Mouse (Mus musculus) cerebellum, adult 2 months (tissue): Measurements from ENCODE around the gene Pald1. TPM values are rescaled to one million over a fixed set of nuclear protein-coding genes. Genes with fewer than 3 reads are reported as not detected.

Source experiments
- DNase-seq, 2 experiments: peaks; one replicate each; pipeline ENCODE4 v3.0.0; 2021
- H3K27ac ChIP-seq: fragments of 200-500 bp; 2 replicates; pipeline ENCODE4 v1.5.1; 2012; ENCODE audit warnings: low read length, control low read depth, inconsistent platforms; ENCODE audit not compliant: insufficient read depth
- H3K27me3 ChIP-seq: fragments of 200-500 bp; 2 replicates; pipeline ENCODE4 v1.6.1; 2012; ENCODE audit warnings: inconsistent platforms, mild to moderate bottlenecking, low read length, moderate library complexity; ENCODE audit not compliant: control insufficient read depth, insufficient read depth
- H3K4me1 ChIP-seq: fragments of 200-500 bp; 2 replicates; pipeline ENCODE4 v1.6.1; 2011; ENCODE audit warnings: low read length; ENCODE audit not compliant: control insufficient read depth, insufficient read depth
- H3K4me3 ChIP-seq: fragments of 200-500 bp; replicated peaks from 2 replicates; pipeline ENCODE3; 2011; ENCODE audit warnings: mild to moderate bottlenecking, low read depth, low read length, control low read depth; ENCODE audit not compliant: insufficient read depth
- CTCF ChIP-seq: fragments of 200-500 bp; IDR thresholded peaks from 2 replicates; pipeline ENCODE4 v1.5.1; 2011; ENCODE audit warnings: low read depth, mild to moderate bottlenecking, control low read depth, low read length, moderate library complexity, borderline replicate concordance; ENCODE audit not compliant: insufficient read depth
- POLR2A ChIP-seq: fragments of 200-500 bp; IDR thresholded peaks from 2 replicates; pipeline ENCODE4 v1.6.1; 2011; ENCODE audit warnings: low read length, control low read depth, borderline replicate concordance; ENCODE audit not compliant: insufficient read depth
- WGBS: fragments of 180-500 bp; shearing (Covaris S2); methylation state at CpG from one replicate; pipeline ENCODE4 v1.1.7; 2018; 5-methylcytosine and 5-hydroxymethylcytosine counted together
- polyA plus RNA-seq: library from polyadenylated mRNA; depleted of rRNA; stranded (reverse); fragments of >200 nt; gene quantifications from 2 replicates; pipeline ENCODE4 v1.2.3, GENCODE M21; 2012

Gene Pald1
- polyA plus RNA-seq, 1 experiment, result 15.5 TPM

GRCm38 (mm10) chr10:61415890-61416289 lies 32.6 kb upstream of the Pald1 start:
- Histone ChIP-seq H3K4me3 (no peak overlapping the region), H3K27ac (no peak overlapping the region), H3K27me3 (peaks cover 1% of the 10 kb centered on the region; the same call in 1 of the 2 replicates), H3K4me1 (no peaks in the 10 kb centered on the region; the same call in 1 of the 2 replicates)
- WGBS, result 37% methylated on average over 8 of the region's 8 CpGs
- TF ChIP-seq POLR2A (no peak), CTCF (no peak)
- DNase-seq, result no peak

DNA sequence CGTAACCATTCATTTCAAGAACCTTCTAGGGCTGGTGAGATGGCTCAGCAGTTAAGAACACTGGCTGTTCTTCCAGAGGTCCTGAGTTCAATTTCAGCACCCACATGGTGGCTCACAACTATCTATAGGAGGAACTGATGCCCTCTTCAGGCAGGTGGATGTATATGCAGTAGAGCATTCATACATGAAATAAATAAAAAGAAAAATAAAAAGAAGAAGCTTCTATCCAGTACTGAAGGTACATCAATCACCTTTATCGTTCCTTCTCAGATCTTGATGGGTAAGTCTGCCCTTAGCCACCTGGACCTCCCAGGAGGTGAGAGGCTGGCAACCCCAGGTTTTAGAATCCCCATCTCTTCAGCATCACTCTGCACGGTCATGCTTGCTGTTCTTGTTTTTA lies 31.9 kb upstream of the Pald1 start:
- WGBS, result 82% methylated on average over 3 of the region's 3 CpGs
- H3K27me3 ChIP-seq, result peaks cover 1% of the 10 kb centered on the region; the same call in 1 of the 2 replicates
- H3K4me3 ChIP-seq, result no peak overlapping the region
- no peaks in the 10 kb centered on the region; the same call in 1 of the 2 replicates for H3K4me1 ChIP-seq
- H3K27ac ChIP-seq, result no peak overlapping the region
- no peak for DNase-seq
- TF ChIP-seq POLR2A (no peak), CTCF (no peak)

DNA sequence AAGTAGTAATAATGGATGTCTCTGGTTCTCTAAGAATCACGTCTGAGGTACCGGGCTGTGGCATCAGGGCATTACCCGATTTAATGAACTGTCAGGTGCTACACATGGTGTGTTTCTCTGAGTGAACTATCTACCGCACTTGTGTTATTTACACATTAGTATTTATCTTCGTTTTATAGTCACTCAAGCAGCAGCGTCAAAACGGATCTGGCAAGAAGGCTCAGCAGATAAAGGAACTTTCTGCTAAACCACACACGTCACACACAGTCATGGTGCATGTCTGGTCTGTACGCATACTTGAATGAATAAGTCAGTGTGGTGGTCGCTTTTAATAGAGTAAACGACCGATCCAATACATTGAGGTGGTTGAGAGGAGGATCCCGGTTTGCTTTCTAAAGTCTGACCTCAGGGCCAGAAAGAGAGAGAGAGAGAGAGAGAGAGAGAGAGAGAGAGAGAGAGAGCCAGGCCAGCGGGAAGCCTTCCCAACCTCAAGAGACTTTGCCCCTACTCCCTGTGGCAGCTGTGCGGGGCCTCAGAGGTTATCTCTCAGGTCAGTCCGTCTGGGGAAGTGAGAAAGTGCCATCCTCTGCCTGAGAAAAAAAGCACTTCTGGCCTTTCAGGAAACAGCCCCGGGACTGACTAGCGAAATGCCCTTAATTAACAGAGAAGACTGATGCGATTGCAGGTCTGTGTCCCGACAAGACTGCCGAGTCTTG lies 29.7 kb upstream of the Pald1 start:
- H3K4me3 ChIP-seq, result no peak overlapping the region
- no peaks in the 10 kb centered on the region; the same call in 1 of the 2 replicates for H3K27me3 ChIP-seq
- H3K4me1 ChIP-seq, result no peaks in the 10 kb centered on the region
- no peak overlapping the region for H3K27ac ChIP-seq
- no peak for TF ChIP-seq POLR2A
- TF ChIP-seq CTCF, result no peak
- 73% methylated on average over 21 of the region's 21 CpGs for WGBS
- no peak for DNase-seq

GRCm38 (mm10) chr10:61410193-61410592 lies 26.9 kb upstream of the Pald1 start:
- no peak for TF ChIP-seq POLR2A
- no peak for TF ChIP-seq CTCF
- Histone ChIP-seq H3K4me1 (no peaks in the 10 kb centered on the region), H3K27me3 (no peaks in the 10 kb centered on the region), H3K4me3 (no peak overlapping the region), H3K27ac (no peak overlapping the region)
- DNase-seq, result no peak
- 48% methylated on average over 9 of the region's 9 CpGs for WGBS

DNA sequence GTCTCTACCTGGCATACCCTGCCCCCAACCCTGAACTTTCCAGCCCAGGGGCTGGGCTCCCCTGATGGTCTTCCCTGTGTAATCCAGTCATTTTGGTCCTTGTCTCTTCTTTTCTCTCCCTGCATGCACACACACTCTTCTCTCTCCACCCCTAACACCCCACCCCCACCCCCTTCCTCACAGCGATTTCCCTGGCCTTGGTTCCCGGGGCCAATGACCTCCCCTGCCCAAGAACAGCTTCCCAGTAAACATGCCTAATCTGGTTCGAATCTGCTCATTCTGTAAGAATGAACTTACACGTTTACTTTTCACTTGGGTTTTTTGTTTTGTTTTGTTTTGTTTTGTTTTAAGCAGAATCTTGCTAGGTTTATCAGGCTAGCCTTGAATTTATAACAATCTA lies 26.4 kb upstream of the Pald1 start:
- no peak for TF ChIP-seq POLR2A
- no peak for TF ChIP-seq CTCF
- no peak for DNase-seq
- Histone ChIP-seq H3K4me1 (no peaks in the 10 kb centered on the region), H3K27me3 (no peaks in the 10 kb centered on the region), H3K27ac (no peak overlapping the region), H3K4me3 (no peak overlapping the region)
- 25% methylated on average over 4 of the region's 4 CpGs for WGBS

DNA sequence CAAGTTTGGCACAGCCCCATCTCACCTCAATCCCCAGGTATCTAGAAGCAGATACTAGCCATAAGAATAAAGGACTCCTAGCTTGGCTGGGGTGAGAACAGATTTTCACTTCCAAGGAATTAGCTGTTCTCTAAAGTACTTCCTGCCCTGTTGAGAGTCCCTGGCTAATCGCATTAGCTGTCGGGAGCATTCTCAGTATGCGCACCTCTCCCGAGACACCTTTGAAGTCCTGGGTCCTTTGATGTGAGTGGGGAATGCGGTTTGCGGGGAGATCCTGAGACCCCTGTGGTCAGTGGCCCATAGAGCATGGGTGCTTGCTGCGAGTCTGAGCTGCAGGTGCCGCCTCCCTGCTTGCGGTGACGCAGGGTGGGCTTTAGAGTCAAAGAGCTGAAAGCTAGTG lies 22.6 kb upstream of the Pald1 start:
- TF ChIP-seq POLR2A, result no peak
- TF ChIP-seq CTCF, result no peak
- WGBS, result 33% methylated on average over 10 of the region's 10 CpGs

GRCm38 (mm10) chr10:61402911-61403310 lies 19.6 kb upstream of the Pald1 start:
- Histone ChIP-seq H3K27me3 (no peaks in the 10 kb centered on the region), H3K4me3 (no peak overlapping the region), H3K4me1 (no peaks in the 10 kb centered on the region), H3K27ac (no peak overlapping the region)
- WGBS, result 25% methylated on average over 2 of the region's 2 CpGs
- TF ChIP-seq POLR2A, result no peak
- no peak for TF ChIP-seq CTCF
- no peak for DNase-seq

More for the DNA sequence above, 22.6 kb upstream of the Pald1 start:
- no peak for DNase-seq
- Histone ChIP-seq H3K4me1 (no peaks in the 10 kb centered on the region), H3K27me3 (no peaks in the 10 kb centered on the region), H3K27ac (no peak overlapping the region), H3K4me3 (no peak overlapping the region)

- no peak for DNase-seq
- Histone ChIP-seq H3K27ac (no peak overlapping the region), H3K4me3 (no peak overlapping the region), H3K4me1 (no peaks in the 10 kb centered on the region), H3K27me3 (no peaks in the 10 kb centered on the region)
- TF ChIP-seq POLR2A (no peak), CTCF (0 out of 2 replicates have a peak, but pooled peaks have one; percentile 18)
- 69% methylated on average over 5 of the region's 5 CpGs for WGBS
Observed at GRCm38 (mm10) chr10:61402480-61402879, 19.1 kb upstream of the Pald1 start.
